Mouse (Mus musculus) frontal cortex, adult 2 months (tissue): Measurements from ENCODE around the gene Nptxr. TPM values are rescaled to one million over a fixed set of nuclear protein-coding genes. Genes with fewer than 3 reads are reported as not detected.

Experiments
- DNase-seq, 2 experiments: peaks; one replicate each; pipeline ENCODE4 v3.0.0; 2022; ENCODE audit warnings: low spot score in 1 of 2; ENCODE audit errors: extremely low spot score in 1 of 2
- polyA plus RNA-seq: library from polyadenylated mRNA; depleted of rRNA; stranded (reverse); fragments of >200 nt; gene quantifications from 2 replicates; pipeline ENCODE4 v1.2.3, GENCODE M21; 2012

Gene Nptxr
- polyA plus RNA-seq, 1 experiment = 293 TPM

- DNase-seq = peak in 1 of 2 experiments; percentile 75
Measured at GRCm38 (mm10) chr15:79755977-79756625, 48.5 kb downstream of the Nptxr start.

GRCm38 (mm10) chr15:79755176-79755575, 49.4 kb downstream of the Nptxr start:
- DNase-seq = no peak

- DNase-seq = no peak
Measured at GRCm38 (mm10) chr15:79753873-79754272, 50.7 kb downstream of the Nptxr start.

GRCm38 (mm10) chr15:79753420-79753752, 51.2 kb downstream of the Nptxr start:
- DNase-seq = no peak

GRCm38 (mm10) chr15:79752742-79753419, 51.7 kb downstream of the Nptxr start:
- peak in 1 of 2 experiments; percentile 86 for DNase-seq

- DNase-seq = no peak
Measured at GRCm38 (mm10) chr15:79751772-79752171, 52.8 kb downstream of the Nptxr start.

- DNase-seq = no peak
Measured at GRCm38 (mm10) chr15:79750266-79750665, 54.3 kb downstream of the Nptxr start.

GRCm38 (mm10) chr15:79749162-79749561, 55.4 kb downstream of the Nptxr start:
- DNase-seq = no peak

- no peak for DNase-seq
Measured at GRCm38 (mm10) chr15:79747998-79748397, 56.6 kb downstream of the Nptxr start.

GRCm38 (mm10) chr15:79745883-79746282, 58.7 kb downstream of the Nptxr start:
- no peak for DNase-seq

- DNase-seq = no peak
Measured at GRCm38 (mm10) chr15:79745312-79745711, 59.3 kb downstream of the Nptxr start.

- no peak for DNase-seq
Measured at GRCm38 (mm10) chr15:79744742-79745141, 59.8 kb downstream of the Nptxr start.

GRCm38 (mm10) chr15:79744001-79744400, 60.6 kb downstream of the Nptxr start:
- DNase-seq = no peak

GRCm38 (mm10) chr15:79742706-79743023, 61.9 kb downstream of the Nptxr start:
- DNase-seq = no peak

GRCm38 (mm10) chr15:79741921-79742705, 62.5 kb downstream of the Nptxr start, which contains the start of gene Sun2:
TSS of gene Sun2 (minus strand) at chr15:79742536.
- peak; percentile 86 to 92 for DNase-seq

- no peak for DNase-seq
Measured at GRCm38 (mm10) chr15:79741173-79741858, 63.2 kb downstream of the Nptxr start.

GRCm38 (mm10) chr15:79740739-79741138, 63.8 kb downstream of the Nptxr start:
- DNase-seq = no peak
